Mouse (Mus musculus) thymus, adult 2 months (tissue): ENCODE measurements around the gene Gm29094. TPM values are rescaled to one million over a fixed set of nuclear protein-coding genes. Genes with fewer than 3 reads are reported as not detected.
"Not testable (repeated sequence)": the region's sequence is repeated elsewhere in the genome, so short reads cannot be mapped to it uniquely, and the experiment has no call there.

Experiments
- DNase-seq: peaks from one replicate; pipeline ENCODE4 v3.0.0; 2021
- H3K27ac ChIP-seq: fragments of 200-500 bp; 2 replicates; pipeline ENCODE4 v1.5.1; 2012; ENCODE audit warnings: low read length, control low read depth; ENCODE audit not compliant: control insufficient read depth, insufficient read depth
- H3K27me3 ChIP-seq: fragments of 200-500 bp; 2 replicates; pipeline ENCODE4 v1.6.1; 2012; ENCODE audit warnings: mild to moderate bottlenecking, low read length, moderate library complexity, mixed read lengths; ENCODE audit not compliant: control insufficient read depth, insufficient read depth
- H3K36me3 ChIP-seq: fragments of 200-500 bp; 2 replicates; pipeline ENCODE4 v1.6.1; 2012; ENCODE audit warnings: mild to moderate bottlenecking, low read length, moderate library complexity; ENCODE audit not compliant: control insufficient read depth, insufficient read depth
- H3K4me1 ChIP-seq: fragments of 200-500 bp; replicated peaks from 2 replicates; pipeline ENCODE4 v1.6.1; 2012; ENCODE audit warnings: low read length; ENCODE audit not compliant: control insufficient read depth, insufficient read depth
- H3K4me3 ChIP-seq: fragments of 200-500 bp; 2 replicates; pipeline ENCODE4 v1.5.1; 2012; ENCODE audit warnings: mild to moderate bottlenecking, low read length, control low read depth, moderate library complexity; ENCODE audit not compliant: control insufficient read depth, insufficient read depth
- CTCF ChIP-seq: fragments of 200-500 bp; IDR thresholded peaks from 2 replicates; pipeline ENCODE4 v1.5.1; 2012; ENCODE audit warnings: mild to moderate bottlenecking, control low read depth, low read length, moderate library complexity, borderline replicate concordance; ENCODE audit not compliant: control insufficient read depth, poor library complexity, insufficient read depth; ENCODE audit errors: extremely low read depth
- POLR2A ChIP-seq: fragments of 200-500 bp; IDR thresholded peaks from 2 replicates; pipeline ENCODE4 v1.6.1; 2012; ENCODE audit warnings: mild to moderate bottlenecking, low read length, control low read depth, moderate library complexity; ENCODE audit not compliant: control insufficient read depth, poor library complexity, insufficient read depth; ENCODE audit errors: extremely low read depth
- WGBS: fragments of 180-500 bp; shearing (Covaris S2); methylation state at CpG from one replicate; pipeline ENCODE4 v1.1.7; 2018; 5-methylcytosine and 5-hydroxymethylcytosine counted together
- polyA plus RNA-seq: library from polyadenylated mRNA; depleted of rRNA; stranded (reverse); fragments of >200 nt; gene quantifications from 2 replicates; pipeline ENCODE4 v1.2.3, GENCODE M21; 2012

Gm29094 gene
- polyA plus RNA-seq, 1 experiment: not detected

- H3K27me3 ChIP-seq, H3K4me1 ChIP-seq, H3K36me3 ChIP-seq: not testable (repeated sequence)
- H3K27ac ChIP-seq: peak overlapping the region; percentile 71; the same call in 1 of the 2 replicates
- H3K4me3 ChIP-seq: peak overlapping the region; percentile 43
- WGBS: 3% methylated on average over 22 of the region's 44 CpGs
- peak; percentile 82 for DNase-seq
Observed at GRCm38 (mm10) chr9:89211065-89211858, 12.1 kb downstream of the Gm29094 start.

DNA sequence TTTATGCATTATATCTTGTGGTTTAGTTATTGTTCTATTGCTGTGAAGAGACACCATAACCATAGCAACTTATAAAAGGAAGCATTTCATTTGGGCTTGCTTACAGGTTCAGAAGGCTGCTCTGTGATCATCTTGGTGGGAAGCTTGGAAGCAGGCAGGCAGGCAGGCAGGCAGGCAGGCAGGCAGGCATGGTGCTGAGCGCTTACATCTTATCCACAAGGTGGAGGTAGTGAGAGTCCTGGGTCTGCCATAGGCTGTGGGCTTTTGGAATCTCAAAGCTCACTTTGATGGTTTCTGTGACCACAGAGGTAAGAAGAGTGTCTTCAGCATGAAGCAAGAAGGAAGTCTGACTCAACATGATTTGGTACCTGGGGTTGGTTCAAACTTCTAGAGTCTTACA, 13.2 kb downstream of the Gm29094 start:
- not testable (repeated sequence) for H3K4me1 ChIP-seq, H3K27me3 ChIP-seq, H3K36me3 ChIP-seq, H3K27ac ChIP-seq, H3K4me3 ChIP-seq
- 18% methylated on average over 1 of the region's 1 CpGs for WGBS
- DNase-seq: peak; percentile 69

DNA sequence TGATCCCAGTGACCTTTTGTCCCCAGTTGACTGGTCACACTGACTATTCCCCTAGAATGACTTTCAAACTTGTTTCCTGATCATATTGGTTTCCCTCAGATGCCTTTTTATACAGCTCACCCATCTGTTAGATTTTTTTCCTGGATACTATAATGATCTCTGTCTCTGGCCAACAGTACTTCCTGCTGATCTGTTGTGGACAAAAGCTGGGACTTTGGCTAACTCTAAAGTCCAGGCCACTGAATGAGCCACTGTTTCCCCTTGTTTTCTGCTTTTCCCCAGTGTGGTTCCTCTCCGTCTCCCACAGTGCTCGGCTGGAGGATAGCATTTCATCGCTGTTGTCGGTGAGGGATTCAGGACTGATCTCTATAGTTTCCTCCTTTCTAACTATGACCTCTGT, 19.0 kb downstream of the Gm29094 start:
- H3K27ac ChIP-seq, H3K27me3 ChIP-seq, H3K36me3 ChIP-seq, H3K4me1 ChIP-seq, DNase-seq, H3K4me3 ChIP-seq: not testable (repeated sequence)
- 96% methylated on average over 4 of the region's 4 CpGs for WGBS

GRCm38 (mm10) chr9:89219668-89220067, 20.5 kb downstream of the Gm29094 start:
- not testable (repeated sequence) for DNase-seq, H3K4me3 ChIP-seq, H3K27ac ChIP-seq, H3K36me3 ChIP-seq, H3K27me3 ChIP-seq, H3K4me1 ChIP-seq
- 100% methylated on average over 3 of the region's 4 CpGs for WGBS

GRCm38 (mm10) chr9:89220704-89221287, 21.6 kb downstream of the Gm29094 start:
- not testable (repeated sequence) for H3K4me1 ChIP-seq, H3K36me3 ChIP-seq, DNase-seq, H3K27me3 ChIP-seq, H3K27ac ChIP-seq, H3K4me3 ChIP-seq
- 58% methylated on average over 6 of the region's 6 CpGs for WGBS

DNA sequence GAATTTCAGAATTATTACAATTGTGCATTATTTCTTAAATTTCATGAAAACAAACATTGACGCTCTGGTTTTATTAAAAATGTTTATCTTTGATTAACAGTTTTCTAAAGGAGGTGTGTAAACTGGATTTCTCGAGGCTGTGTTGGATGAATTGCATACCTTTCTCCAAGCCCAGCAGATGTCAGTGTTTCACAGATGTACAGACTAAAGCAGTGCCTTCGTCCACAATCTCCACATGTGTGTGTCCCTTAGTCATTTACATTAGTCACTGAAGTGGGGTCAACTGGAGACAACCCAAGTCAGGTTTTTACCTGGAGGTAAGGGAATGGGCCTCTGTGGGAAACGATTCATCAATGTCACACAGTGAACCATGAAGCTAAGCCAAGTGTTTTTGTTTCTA, 26.9 kb downstream of the Gm29094 start:
- Histone ChIP-seq H3K4me1 (no peaks in the 10 kb centered on the region), H3K27ac (no peak overlapping the region), H3K4me3 (no peak overlapping the region), H3K27me3 (no peaks in the 10 kb centered on the region), H3K36me3 (no peaks in the 10 kb centered on the region)
- no peak for TF ChIP-seq CTCF
- no peak for TF ChIP-seq POLR2A
- DNase-seq: no peak
- WGBS: 76% methylated on average over 4 of the region's 4 CpGs

DNA sequence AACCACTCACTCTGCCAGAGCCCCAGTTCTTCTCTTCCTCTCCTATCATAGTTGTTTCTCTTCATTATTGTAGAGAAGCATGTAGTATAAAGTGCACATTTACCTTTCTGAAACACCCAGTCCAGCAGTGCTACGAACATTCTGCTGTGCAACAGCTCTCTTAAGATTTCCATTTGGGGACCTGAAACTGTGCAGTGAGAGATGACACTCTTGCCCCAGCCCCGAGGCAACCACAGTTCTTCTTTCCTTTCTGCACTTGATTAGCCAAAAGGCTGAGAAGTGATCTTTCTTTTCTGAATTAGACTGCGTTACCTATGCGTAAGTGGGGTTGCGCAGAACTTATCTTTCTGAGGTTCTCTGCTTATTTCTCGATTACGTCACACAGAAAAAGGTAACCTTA, 28.9 kb downstream of the Gm29094 start:
- no peaks in the 10 kb centered on the region for H3K36me3 ChIP-seq
- no peak overlapping the region for H3K4me3 ChIP-seq
- no peaks in the 10 kb centered on the region for H3K4me1 ChIP-seq
- no peak for DNase-seq
- 87% methylated on average over 7 of the region's 7 CpGs for WGBS
- no peak overlapping the region for H3K27ac ChIP-seq
- TF ChIP-seq POLR2A (no peak), CTCF (no peak)
- no peaks in the 10 kb centered on the region for H3K27me3 ChIP-seq

DNA sequence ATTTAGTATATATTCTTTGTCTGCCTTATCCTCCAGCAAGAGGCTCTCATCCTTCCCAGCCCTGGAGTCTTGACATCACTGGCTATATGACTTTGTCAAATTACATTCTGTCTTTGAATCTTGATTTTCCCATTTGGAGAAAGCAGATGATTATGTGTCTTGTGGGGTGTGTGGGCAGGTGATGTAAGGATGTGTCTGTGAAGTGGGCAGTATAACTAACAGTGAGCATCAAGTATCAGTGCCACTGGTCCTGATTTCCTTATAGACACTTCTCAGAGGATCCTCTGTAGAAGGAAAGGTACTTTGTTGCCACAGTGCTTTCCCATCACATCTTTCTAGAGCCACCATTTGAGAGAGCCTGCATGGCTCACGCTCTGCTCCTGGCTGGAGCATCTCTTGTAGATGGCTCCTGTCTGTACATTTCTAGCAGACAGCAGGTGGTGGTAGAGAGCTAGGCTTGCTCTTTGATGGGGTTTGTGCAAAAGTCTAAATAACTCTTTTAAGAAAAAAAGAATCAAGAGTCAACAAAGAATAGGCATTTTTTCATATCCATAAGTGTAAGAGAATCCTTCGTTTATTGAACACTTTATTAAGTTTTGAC, 31.8 kb downstream of the Gm29094 start:
- H3K4me3 ChIP-seq, H3K27ac ChIP-seq, H3K4me1 ChIP-seq, H3K36me3 ChIP-seq, H3K27me3 ChIP-seq: not testable (repeated sequence)
- 68% methylated on average over 2 of the region's 2 CpGs for WGBS
- DNase-seq: peak; percentile 35

DNA sequence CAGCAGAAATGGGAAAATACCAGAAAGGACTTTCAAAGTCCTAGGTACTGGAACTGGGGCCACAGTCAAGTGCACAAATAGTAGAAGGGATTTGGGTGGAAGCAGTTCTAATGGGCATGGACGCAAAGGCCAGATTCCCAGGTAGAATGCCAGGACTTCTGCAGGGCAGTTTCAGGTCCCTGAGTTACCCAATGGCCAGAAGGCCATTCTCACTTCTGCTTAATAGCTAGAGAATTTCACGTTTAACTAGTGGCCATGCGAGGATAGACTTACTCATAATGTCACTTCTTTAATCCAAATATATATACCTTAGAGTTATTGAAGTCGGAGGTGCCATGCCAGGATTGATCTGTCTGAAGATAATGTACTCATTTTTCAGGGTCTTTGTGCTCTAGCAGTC, 38.0 kb downstream of the Gm29094 start:
- not testable (repeated sequence) for H3K4me1 ChIP-seq, H3K4me3 ChIP-seq, H3K27me3 ChIP-seq, H3K36me3 ChIP-seq, DNase-seq, H3K27ac ChIP-seq
- 88% methylated on average over 4 of the region's 4 CpGs for WGBS

GRCm38 (mm10) chr9:89238976-89239505, 39.9 kb downstream of the Gm29094 start:
- not testable (repeated sequence) for H3K36me3 ChIP-seq, H3K4me3 ChIP-seq, H3K4me1 ChIP-seq, H3K27ac ChIP-seq, DNase-seq, H3K27me3 ChIP-seq
- WGBS: 63% methylated on average over 4 of the region's 5 CpGs
